Mouse (Mus musculus) embryonic facial prominence, embryonic 14.5 days (tissue): ENCODE measurements around the gene Zfp78. TPM values are rescaled to one million over a fixed set of nuclear protein-coding genes. Genes with fewer than 3 reads are reported as not detected.

ENCODE experiments used
- ATAC-seq: fragments of 200-750 bp; cut with Nextera tagmentation; 2 replicates; pipeline ENCODE4 v1.8.0; 2017; ENCODE audit warnings: low read depth, moderate number of reproducible peaks, moderate TSS enrichment
- DNase-seq: peaks from one replicate; pipeline ENCODE4 v3.0.0-alpha.2; 2015; ENCODE audit warnings: low spot score
- H3K27ac ChIP-seq: fragments of 300-500 bp; sonication (generic); replicated peaks from 2 replicates; pipeline ENCODE4 v1.5.1; 2014; ENCODE audit warnings: low read depth, mild to moderate bottlenecking, low read length, moderate library complexity
- H3K27me3 ChIP-seq: fragments of 300-500 bp; sonication (generic); replicated peaks from 2 replicates; pipeline ENCODE4 v1.6.1; 2014; ENCODE audit warnings: low read length; ENCODE audit not compliant: control insufficient read depth, insufficient read depth
- H3K36me3 ChIP-seq: fragments of 300-500 bp; sonication (generic); 2 replicates; pipeline ENCODE4 v1.6.1; 2014; ENCODE audit warnings: low read length, mixed read lengths; ENCODE audit not compliant: control insufficient read depth, insufficient read depth
- H3K4me1 ChIP-seq: fragments of 300-500 bp; sonication (generic); 2 replicates; pipeline ENCODE4 v1.6.1; 2014; ENCODE audit warnings: antibody characterized with exemption, low read length; ENCODE audit not compliant: control insufficient read depth, insufficient read depth
- H3K4me2 ChIP-seq: fragments of 300-500 bp; sonication (generic); 2 replicates; pipeline ENCODE4 v1.6.1; 2014; ENCODE audit warnings: low read depth, mild to moderate bottlenecking, low read length, moderate library complexity, mixed read lengths
- H3K4me3 ChIP-seq: fragments of 300-500 bp; sonication (generic); 2 replicates; pipeline ENCODE4 v1.5.1; 2014; ENCODE audit warnings: low read depth, mild to moderate bottlenecking, low read length
- H3K9ac ChIP-seq: fragments of 300-500 bp; sonication (generic); 2 replicates; pipeline ENCODE4 v1.6.1; 2014; ENCODE audit warnings: low read depth, mild to moderate bottlenecking, low read length, moderate library complexity, mixed read lengths
- H3K9me3 ChIP-seq: fragments of 300-500 bp; sonication (generic); 2 replicates; pipeline ENCODE4 v1.6.1; 2016; ENCODE audit warnings: low read length; ENCODE audit not compliant: control insufficient read depth
- WGBS: fragments of 180-500 bp; shearing (Covaris S2); extraction: QIAGEN DNeasy Blood & Tissue Kit; methylation state at CpG from one replicate; pipeline ENCODE4 v1.1.7; 2014; 5-methylcytosine and 5-hydroxymethylcytosine counted together
- polyA plus RNA-seq: library from polyadenylated mRNA; unstranded; fragments of >200 nt; fragmentation: Nextera tagmentation; extraction: Ambion mirVana; gene quantifications from 2 replicates; pipeline ENCODE4 v1.2.1, GENCODE M21; 2014

The Zfp78 gene
- polyA plus RNA-seq, 1 experiment from 2014 or later, result 3.2 TPM

- WGBS, result 83% methylated on average over 8 of the region's 8 CpGs
- Histone ChIP-seq H3K9me3 (no peaks in the 10 kb centered on the region), H3K4me2 (no peak overlapping the region), H3K4me1 (no peaks in the 10 kb centered on the region), H3K9ac (no peak overlapping the region), H3K36me3 (no peaks in the 10 kb centered on the region; the same call in 1 of the 2 replicates), H3K4me3 (no peak overlapping the region), H3K27me3 (no peaks in the 10 kb centered on the region), H3K27ac (no peak overlapping the region)
- ATAC-seq (no peak), DNase-seq (no peak)
These were observed 15.4 kb downstream of the Zfp78 start for GRCm38 (mm10) chr7:6378441-6378840.

DNA sequence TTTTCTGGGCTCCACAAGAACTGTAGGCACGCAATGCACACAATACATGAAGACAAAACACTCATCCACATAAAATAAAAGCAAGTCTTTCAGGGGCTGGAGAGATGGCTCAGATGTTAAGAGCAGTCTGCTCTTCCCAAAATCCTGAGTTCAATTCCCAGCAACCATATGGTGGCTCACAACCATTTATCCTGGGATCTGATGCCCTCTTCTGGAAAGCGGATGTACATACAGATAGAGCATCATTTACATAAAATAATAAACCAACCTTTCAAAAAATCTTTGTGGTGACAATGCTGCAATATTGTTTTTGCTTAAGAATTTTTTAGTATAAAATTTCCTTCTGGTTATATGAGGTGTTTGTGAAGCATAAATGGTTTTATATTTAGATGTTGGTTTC is 18.4 kb downstream of the Zfp78 start:
- H3K4me1 ChIP-seq, result no peaks in the 10 kb centered on the region
- no peak overlapping the region for H3K27ac ChIP-seq
- H3K36me3 ChIP-seq, result no peaks in the 10 kb centered on the region
- no peak overlapping the region for H3K4me2 ChIP-seq
- H3K9ac ChIP-seq, result no peak overlapping the region
- H3K9me3 ChIP-seq, result no peaks in the 10 kb centered on the region
- 84% methylated on average over 2 of the region's 2 CpGs for whole genome bisulfite sequencing
- no peak overlapping the region for H3K4me3 ChIP-seq
- H3K27me3 ChIP-seq, result no peaks in the 10 kb centered on the region
- ATAC-seq (no peak), DNase-seq (no peak)

DNA sequence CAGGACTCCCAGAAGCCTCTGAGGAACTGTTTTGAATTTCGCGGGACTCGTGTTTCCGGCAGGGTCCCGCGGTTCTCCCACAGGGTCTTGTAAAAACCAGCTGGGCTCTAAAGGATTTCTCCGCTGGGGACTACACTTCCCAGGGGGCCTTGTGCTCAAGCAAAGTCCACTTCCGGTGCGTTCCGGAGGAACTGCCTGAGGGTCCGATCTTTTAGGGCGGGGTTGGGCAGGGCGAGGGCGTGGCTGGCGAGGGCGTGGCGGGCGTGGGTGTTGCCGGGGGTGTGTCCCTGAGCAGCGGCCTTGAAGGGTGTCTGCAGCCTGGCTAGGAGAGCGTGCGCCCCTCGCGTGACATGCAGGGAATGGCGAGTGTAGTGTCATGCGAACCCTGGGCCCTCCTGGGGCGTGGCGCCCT is 20.0 kb downstream of the Zfp78 start, which contains the start of gene Zfp28:
Gene Zfp28 (plus strand): TSS at position 252 of the 412 bp plus-strand sequence.
- no peaks in the 10 kb centered on the region for H3K4me1 ChIP-seq
- under 1% methylated on average over 23 of the region's 28 CpGs for WGBS
- H3K9ac ChIP-seq, result peak within 1 kb of the TSS; percentile 72
- H3K4me2 ChIP-seq, result peak within 1 kb of the TSS; percentile 75
- no peaks in the 10 kb centered on the region for H3K9me3 ChIP-seq
- peaks cover 5% of the 10 kb centered on the region; the same call in 1 of the 2 replicates for H3K36me3 ChIP-seq
- H3K27ac ChIP-seq, result no peak within 1 kb of the TSS
- peak within 1 kb of the TSS; percentile 63 for H3K4me3 ChIP-seq
- ATAC-seq (peak; percentile 98), DNase-seq (peak; percentile 99)
- no peaks in the 10 kb centered on the region for H3K27me3 ChIP-seq

- Histone ChIP-seq H3K27ac (no peak overlapping the region), H3K9me3 (no peaks in the 10 kb centered on the region), H3K9ac (peak overlapping the region; percentile 72), H3K4me1 (no peaks in the 10 kb centered on the region), H3K27me3 (no peaks in the 10 kb centered on the region), H3K4me3 (peak overlapping the region; percentile 63), H3K36me3 (peaks cover 5% of the 10 kb centered on the region; the same call in 1 of the 2 replicates), H3K4me2 (peak overlapping the region; percentile 75)
- ATAC-seq (no peak), DNase-seq (no peak)
- WGBS, result 65% methylated on average over 8 of the region's 8 CpGs
These were observed 20.9 kb downstream of the Zfp78 start for GRCm38 (mm10) chr7:6384011-6384410.

GRCm38 (mm10) chr7:6386995-6387394 is 23.9 kb downstream of the Zfp78 start:
- ATAC-seq, result no peak
- Histone ChIP-seq H3K9ac (no peak overlapping the region), H3K27me3 (no peaks in the 10 kb centered on the region), H3K4me1 (no peaks in the 10 kb centered on the region), H3K27ac (no peak overlapping the region), H3K36me3 (peaks cover 22% of the 10 kb centered on the region), H3K9me3 (no peaks in the 10 kb centered on the region), H3K4me2 (no peak overlapping the region), H3K4me3 (no peak overlapping the region)
- no peak for DNase-seq
- WGBS, result 88% methylated on average over 7 of the region's 8 CpGs

- H3K9me3 ChIP-seq, result no peaks in the 10 kb centered on the region
- no peak overlapping the region for H3K9ac ChIP-seq
- 83% methylated on average over 5 of the region's 5 CpGs for WGBS
- no peak overlapping the region for H3K4me3 ChIP-seq
- H3K36me3 ChIP-seq, result peaks cover 42% of the 10 kb centered on the region
- H3K4me2 ChIP-seq, result no peak overlapping the region
- ATAC-seq (no peak), DNase-seq (no peak)
- no peak overlapping the region for H3K27ac ChIP-seq
- no peaks in the 10 kb centered on the region for H3K4me1 ChIP-seq
- no peaks in the 10 kb centered on the region for H3K27me3 ChIP-seq
These were observed 25.9 kb downstream of the Zfp78 start for GRCm38 (mm10) chr7:6388971-6389370.

- no peak overlapping the region for H3K27ac ChIP-seq
- H3K9ac ChIP-seq, result no peak overlapping the region
- H3K36me3 ChIP-seq, result peaks cover 47% of the 10 kb centered on the region
- no peak overlapping the region for H3K4me2 ChIP-seq
- H3K27me3 ChIP-seq, result no peaks in the 10 kb centered on the region
- H3K9me3 ChIP-seq, result no peaks in the 10 kb centered on the region
- no peak overlapping the region for H3K4me3 ChIP-seq
- no peaks in the 10 kb centered on the region for H3K4me1 ChIP-seq
- DNase-seq (no peak), ATAC-seq (no peak)
- 73% methylated on average over 5 of the region's 5 CpGs for WGBS
These were observed 26.4 kb downstream of the Zfp78 start for GRCm38 (mm10) chr7:6389449-6389848.

DNA sequence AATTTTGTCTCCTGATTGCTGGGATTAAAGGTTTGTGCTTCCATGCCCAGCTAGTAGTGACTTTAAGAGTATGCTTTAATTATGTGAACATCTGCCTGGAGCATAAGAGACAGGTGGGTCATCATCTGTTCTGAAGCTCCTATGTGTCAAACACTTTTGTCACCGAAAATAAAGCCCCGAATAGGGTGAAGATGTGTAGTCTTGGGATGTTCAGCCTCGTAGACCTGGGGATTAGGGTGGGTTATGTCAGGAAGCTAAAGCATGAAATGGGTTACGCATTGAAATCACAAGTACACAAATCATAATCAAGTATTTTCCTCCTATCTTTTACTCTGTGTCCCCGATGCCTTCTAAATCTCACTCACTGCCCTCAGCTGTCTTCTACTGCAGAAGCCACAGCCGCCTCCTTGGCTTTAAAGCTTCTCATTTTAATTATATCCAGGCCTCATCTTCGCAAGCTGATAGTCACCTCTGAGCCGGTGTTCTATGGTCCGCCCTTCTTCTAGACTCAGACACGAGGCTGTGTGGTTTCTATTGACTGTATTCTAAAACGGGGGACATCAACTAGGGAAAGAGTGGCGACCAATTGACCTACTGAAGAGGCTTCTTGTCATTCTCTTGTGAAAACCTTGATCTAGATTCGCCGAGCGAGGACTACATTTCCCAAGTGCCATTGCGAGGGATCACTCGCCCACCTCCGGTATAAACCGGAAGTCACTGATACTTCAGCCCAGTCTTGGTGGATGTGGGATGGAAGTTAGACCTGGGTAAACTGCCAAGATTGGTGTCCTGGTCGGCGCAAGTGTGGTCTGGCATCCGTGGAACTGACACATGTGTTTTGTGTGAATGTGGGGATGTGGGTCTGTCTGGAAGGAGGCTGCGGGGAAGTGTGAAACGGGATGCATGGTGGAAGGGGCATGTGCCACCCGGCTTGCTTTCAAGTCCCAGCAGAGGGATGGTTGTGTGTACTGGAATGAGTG is 35.2 kb downstream of the Zfp78 start, which contains the start of gene Smim17:
Gene Smim17 (plus strand): TSS at position 720 of the 980 bp plus-strand sequence.
- Histone ChIP-seq H3K9me3 (no peaks in the 10 kb centered on the region), H3K36me3 (peaks cover 25% of the 10 kb centered on the region), H3K4me3 (peak within 1 kb of the TSS; percentile 49), H3K4me2 (peak within 1 kb of the TSS; percentile 62), H3K9ac (peak within 1 kb of the TSS; percentile 60), H3K27me3 (no peaks in the 10 kb centered on the region), H3K27ac (no peak within 1 kb of the TSS), H3K4me1 (no peaks in the 10 kb centered on the region)
- peak; percentile 76; the same call in 1 of the 2 replicates for ATAC-seq
- peak; percentile 75 for DNase-seq
- WGBS, result 24% methylated on average over 25 of the region's 25 CpGs
